Mouse (Mus musculus) ovary, adult 18-20 months (tissue): Measurements from ENCODE around the gene Rdh9.
"Not testable (repeated sequence)": the region's sequence is repeated elsewhere in the genome, so short reads cannot be mapped to it uniquely, and the experiment has no call there.

Experiments used
- DNase-seq: peaks from one replicate; pipeline ENCODE4 v3.0.0; 2022; ENCODE audit warnings: low spot score, mixed read lengths

The Rdh9 gene

DNA sequence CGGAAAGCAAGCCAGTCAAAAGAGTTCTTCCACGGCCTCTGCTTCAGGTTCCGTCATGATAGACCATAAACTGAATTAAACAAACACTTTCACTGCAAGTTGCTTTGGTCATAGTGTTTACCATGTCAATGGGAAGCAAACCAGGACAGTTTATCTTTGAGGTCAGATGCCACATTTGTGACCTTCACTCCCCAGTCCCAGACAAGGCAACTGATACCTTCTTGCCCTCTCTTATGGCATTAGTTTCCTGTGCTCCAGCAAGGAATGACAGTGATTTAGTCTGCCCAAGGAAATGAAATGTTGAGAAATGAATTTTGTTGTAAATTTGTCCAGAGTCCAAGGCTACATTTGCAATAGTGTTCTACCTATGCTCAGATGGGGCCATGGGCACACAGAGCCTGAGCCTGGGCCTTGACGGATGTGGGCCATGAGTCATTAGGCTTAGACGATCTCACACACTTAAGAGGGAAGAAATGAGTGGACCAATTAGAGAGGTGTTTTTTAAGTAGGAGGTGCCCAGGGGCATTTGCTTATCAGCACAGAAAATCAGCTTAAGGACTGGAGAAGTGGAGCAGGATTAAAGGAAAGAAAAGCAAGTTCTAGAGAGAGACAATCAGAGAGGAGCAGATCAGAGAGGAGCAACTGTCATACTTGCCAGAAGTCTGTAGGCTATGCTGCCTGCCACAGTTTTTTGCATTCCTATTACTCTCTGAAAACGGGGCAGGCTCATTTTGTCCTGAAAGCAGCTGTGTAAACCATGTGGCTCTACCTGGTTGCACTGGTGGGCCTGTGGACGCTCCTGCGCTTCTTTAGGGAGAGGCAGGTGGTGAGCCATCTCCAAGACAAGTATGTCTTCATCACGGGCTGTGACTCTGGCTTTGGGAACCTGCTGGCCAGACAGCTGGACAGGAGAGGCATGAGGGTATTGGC lies 16.7 kb upstream of the Rdh9 start, which contains the start of the genes Rdh1 and Rdh16f1:
Gene Rdh1 (plus strand): TSS at position 541 of the 930 bp plus-strand sequence.
Gene Rdh16f1 (plus strand): TSS at position 607 of the 930 bp plus-strand sequence.
- no peak for DNase-seq

DNA sequence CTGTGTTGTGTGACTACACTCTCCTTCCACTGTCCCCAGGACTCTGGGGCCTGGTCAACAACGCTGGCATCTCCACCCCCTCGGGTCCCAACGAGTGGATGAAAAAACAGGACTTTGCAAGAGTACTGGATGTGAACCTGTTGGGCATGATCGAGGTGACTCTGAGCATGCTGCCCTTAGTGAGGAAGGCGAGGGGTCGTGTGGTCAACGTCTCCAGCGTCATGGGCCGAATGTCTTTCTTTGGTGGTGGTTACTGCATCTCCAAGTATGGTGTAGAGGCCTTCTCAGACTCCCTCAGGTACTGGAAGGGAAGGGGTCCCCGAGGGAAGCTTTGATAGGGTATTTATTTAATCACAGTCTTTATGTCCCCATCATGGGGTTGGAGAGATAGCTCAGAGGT lies 13.3 kb upstream of the Rdh9 start:
- DNase-seq = not testable (repeated sequence)

DNA sequence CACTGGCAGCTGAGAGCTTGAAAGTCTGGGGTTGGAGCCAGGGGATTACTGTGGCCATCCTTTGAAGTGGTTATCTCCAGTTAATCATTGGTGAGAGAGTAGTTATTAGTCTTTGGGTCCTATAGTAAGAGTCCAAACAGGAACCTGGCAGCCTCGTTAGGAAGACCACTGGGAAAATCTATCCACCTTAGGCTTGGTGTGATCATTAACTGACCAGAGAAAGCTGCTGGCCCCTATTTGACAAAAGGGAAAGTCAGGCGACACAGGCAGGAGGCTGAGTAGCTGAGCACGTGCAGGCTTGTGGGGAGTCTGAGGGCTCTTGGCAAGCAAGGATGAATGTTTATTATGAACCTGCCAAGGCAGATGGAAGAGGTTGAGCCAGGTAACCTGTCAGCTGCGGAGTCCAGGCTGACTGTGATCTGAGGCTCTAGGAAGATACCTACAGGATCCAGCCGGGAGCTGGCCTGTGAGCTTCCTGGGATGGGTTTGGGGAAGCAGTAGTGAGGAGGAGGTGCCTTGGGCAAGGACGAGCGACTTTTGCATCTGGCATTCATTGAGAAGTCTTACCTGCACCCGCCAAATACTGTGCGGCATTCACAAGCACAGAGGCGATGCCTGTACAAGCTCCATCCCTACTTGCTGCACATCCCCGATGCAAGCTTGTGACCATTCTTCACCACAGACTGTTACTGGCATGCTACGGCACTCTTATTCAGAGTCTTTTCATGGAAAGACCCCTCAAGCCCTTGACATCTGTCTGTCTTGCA lies 12.1 kb upstream of the Rdh9 start:
- DNase-seq = no peak

DNA sequence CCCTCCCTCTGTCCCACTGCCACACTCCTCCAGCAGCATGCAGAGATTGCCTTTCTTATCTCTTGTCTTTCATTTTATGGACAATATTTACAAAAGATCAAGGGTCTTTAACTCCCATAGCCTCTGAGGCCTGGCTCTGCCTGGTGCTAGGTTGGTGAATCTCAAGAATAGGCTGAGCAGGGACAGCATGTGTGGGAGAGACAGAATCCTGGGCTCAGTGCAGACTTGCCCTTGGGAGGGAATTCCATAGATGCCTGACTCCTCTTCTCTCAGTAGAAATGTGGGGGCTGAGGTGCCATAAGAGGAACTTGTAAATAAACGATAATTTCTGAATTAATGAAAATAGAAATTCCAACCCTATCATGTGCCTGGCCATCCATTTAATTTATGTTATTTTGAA lies 9.6 kb upstream of the Rdh9 start:
- DNase-seq = no peak

DNA sequence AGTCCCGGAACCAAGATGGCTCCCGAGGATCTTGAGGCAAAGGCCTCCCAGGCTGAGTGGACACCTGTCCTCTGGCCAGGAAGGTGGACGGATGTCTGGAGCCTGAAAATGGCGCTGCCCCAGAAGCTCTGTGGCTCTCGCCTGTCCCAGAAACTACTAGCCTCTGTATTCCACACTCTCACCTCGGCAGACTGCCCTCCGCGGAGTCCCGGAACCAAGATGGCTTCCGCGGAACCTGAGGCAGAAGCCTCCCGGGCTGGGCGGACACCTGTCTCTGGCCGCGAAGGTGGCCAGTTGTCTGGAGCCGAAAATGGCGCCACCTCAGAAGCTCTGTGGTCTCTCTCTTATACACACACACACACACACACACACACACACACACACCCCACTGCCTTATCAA lies 6.1 kb downstream of the Rdh9 start:
- DNase-seq = not testable (repeated sequence)

DNA sequence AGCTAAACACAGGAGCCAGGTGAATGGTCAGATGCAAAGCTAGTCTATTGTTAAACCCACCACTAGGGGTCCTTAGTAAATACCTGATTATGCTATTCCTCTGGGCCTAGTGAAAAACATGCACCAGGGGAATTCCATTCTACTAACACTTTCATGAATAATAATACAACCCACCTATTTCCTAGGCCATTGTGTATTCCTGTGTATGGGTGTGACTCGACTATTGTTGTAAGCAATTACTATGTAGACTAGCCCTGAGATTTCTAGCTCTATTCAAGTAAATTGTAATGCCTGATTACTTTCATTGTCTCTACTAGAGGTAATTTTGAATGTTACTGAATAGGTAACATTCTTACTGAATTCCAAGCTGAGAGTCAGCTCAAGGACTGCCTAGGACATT lies 9.2 kb downstream of the Rdh9 start:
- DNase-seq = not testable (repeated sequence)

DNA sequence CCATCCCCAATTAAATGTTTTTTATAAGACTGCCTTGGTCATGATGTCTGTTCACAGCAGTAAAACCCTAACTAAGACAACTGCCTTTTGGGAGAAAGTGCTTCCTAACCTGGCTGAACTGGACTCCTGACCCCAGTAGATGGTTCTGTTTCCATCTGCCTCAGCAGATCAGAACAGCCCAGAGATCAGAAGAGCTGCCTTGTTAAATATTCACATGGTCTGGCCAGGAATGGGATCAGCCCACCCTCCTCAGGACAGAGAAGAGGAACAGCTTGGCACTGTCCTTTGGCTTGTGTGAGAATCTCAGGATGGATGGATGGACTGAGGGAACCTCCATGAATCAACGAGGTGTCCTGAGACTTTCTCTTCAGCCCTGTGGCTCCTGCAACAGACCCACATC lies 23.1 kb downstream of the Rdh9 start:
- no peak for DNase-seq

DNA sequence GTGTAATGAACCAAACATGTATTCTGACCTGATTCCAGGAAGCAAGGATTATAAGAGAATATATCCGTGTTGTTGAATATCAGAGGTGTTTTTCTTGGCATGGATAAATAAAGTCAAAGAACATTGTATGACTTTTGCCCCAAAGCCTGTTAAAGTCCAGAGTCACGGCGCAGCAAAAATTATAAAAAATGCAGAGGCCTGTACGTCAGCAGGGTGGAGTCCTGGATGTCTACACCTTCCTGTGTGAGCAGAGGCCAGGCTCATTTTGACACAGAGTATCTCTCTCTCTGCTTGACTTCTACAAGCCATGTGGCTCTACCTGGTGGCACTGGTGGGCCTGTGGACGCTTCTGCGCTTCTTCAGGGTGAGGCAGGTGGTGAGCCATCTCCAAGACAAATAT lies 24.7 kb downstream of the Rdh9 start, which contains the start of gene Rdh16:
Gene Rdh16 (plus strand): TSS at position 262 of the 400 bp plus-strand sequence.
- no peak for DNase-seq

DNA sequence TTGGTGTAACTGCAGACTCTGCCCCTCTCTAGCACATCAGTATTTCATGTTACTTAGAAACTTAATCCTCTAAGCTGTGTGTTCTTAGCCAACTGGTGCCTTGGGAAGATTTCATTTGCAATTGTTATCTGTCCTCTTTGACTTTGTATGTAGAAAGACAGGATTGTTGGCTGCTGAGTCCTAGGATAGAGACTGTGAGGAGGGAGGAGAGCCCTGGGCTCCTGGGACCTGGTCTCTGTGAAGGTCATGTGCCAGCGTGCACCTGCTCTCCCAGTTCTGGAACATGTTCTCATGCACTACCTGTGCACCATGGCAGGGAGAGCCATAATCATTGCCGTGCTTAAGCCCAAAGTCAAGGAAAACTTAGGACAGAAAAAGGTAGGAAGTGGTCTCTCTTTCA lies 25.4 kb downstream of the Rdh9 start:
- DNase-seq = no peak

DNA sequence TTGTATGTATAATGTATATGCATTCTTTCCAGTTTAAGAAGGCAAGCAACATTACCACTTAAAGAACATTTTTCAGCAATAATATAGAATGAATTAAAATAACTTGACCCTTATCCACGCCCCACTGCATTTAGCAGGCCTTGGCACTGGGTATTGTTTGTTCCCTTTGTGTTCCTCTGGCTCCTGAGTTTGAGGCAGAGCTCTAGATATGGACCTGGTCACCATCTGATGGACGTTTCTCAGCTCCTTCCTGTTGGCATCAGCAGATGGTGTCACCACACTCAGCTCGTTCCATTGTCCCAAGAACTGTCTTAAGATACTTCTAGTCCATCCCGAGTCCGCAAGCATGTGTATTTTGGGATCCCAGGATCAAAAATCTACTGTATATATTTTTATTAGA lies 26.1 kb downstream of the Rdh9 start:
- DNase-seq = no peak

DNA sequence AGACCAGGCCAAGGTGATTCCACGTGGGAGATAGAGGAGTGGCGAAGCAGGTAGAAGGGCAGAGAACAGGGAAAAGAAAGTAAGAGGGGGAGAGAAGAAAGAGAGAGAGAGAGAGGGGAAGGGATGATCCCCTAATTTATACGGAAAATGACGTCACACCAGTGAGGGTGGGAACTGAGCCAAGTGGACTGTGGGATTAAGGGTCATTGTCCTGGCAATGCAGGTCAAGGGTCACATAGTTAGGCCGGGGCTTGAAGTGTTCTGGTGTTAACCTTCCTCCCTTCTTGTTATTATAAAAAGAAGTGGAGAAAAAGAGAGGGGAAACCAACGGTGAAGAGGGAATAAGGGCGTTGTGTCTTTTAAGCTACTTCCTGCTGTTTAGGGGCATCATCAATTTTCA lies 28.2 kb downstream of the Rdh9 start:
- DNase-seq = no peak

DNA sequence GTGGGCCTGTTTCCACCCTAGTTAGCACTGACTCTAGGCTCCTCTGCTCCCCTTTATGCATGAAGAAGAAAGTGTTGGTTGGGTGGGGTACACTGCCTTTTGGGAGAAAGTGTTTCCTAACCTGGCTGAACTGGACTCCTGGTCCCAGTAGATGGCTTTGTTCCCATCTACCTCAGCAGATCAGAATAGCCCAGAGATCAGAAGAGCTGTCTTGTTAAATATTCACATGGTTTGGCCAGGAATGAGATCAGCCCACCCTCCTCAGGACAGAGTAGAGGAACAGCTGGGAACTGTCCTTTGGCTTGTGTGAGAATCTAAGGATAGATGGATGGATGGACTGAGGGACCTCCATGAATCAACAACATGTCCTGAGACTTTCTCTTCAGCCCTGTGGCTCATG lies 39.7 kb downstream of the Rdh9 start:
- DNase-seq = no peak

DNA sequence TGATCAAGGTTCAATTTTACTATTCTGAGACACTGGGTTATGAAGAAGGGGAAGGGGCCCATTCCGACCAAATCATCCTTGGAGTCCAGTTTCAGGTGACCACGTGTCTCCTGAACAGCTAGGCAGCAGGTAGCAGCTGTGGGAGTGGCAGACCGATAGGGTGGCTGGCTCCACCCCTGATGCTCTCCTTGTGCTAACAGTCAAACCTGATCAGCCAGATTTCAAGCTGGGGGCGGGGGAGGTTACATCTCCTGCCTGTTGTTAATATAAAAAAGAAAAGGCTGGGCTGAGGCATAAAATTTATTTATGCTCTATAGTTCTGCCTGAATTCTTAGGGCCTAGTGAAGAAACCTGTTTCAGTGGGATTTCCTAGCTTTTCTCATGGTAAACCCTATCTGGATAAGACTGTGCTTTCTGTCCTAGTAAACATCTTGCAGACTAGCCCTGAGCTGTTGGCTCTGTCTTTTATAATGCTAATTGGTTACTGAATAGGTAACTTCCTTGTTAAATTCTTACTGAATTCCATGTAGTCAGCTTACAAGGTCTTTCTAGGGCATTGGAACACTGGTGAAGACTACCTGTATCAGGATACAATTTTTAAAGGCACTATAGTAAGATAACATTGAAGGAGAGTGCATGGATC lies 41.2 kb downstream of the Rdh9 start:
- not testable (repeated sequence) for DNase-seq

DNA sequence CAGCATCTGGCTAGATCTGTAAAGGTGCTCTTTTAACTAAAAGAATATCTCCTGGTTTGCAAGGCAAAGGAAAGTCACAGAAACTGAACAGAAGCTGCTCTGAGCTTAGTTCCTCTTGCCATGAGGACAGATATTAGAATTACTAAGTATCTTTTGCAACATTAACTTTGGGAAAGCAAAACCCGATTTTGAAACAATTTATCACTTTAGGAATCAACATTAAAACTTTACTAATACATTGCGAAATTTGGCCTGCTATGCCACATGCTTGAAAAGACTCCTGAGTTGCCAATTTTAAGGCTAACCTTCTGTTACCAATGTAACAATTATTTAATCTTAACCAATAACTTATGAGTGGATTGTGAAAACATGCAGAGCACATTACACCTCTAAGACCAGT lies 45.6 kb downstream of the Rdh9 start:
- DNase-seq = not testable (repeated sequence)

DNA sequence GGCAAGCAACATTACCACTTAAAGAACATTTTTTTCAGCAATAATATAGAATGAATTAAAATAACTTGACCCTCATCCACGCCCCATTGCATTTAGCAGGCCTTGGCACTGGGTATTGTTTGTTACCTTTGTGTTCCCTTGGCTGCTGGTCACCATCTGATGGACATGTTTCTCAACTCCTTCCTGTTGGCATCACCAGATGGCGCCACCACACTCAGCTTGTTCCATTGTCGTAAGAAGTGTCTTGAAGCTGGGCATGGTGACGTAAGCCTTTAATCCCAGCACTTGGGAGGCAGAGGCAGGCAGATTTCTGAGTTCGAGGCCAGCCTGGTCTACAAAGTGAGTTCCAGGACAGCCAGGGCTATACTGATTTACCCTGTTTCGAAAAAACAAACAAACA lies 49.2 kb downstream of the Rdh9 start:
- no peak for DNase-seq

DNA sequence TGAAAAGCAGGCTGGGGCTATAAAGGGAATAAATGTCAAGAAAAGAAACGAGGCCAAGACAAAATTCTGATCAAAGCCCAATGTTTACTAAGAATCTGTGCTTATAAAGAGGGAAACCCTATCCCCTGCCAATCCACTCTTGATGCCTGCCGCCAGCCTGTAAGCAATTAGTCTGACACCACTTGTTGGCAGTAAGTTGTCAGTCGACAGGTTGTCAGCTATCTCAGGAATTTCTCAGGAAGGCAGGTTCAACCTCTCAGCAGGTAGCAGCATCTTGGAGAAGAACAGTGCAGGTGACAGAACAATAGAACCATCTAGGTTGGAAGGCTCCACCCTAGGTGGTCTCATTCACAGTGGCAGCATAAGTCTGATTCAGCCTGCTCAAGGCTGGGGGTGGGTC lies 52.9 kb downstream of the Rdh9 start:
- no peak for DNase-seq

DNA sequence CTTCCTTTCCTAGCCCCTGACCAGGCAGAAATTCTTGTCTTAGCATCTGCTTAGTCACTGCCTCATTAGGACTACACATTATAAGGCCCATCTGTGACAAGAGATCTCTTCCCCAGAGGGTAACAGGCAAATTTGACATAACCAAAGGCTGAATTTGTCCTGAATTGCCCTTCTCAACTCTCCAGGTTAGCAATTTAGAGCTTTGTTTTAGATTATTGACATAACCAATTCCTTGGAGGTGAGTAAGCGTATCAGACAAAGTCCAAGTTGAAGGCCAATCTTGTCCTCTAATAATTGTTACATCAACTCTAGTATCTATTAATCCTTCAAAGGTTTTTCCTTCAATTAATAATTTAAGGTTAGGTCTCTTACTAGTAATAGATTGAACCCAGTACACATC lies 58.0 kb downstream of the Rdh9 start:
- not testable (repeated sequence) for DNase-seq

DNA sequence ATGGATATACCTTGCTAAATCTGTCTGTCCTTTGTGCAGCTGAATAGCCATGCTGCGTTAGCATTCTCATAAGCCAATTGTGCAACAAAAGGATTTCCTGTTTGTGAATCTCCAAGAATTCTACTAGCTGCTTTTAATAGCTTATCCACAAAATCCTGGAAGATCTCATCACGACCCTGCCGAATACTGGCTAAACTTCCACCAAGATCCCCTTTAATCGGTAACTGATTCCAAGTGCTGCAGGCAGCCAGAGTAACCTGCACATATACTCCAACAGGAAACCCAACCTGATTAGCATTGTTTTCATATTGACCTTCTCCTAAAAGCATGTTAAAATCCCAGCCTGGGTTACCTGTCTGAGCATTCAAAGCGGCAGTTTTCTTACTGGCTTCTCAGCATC lies 59.1 kb downstream of the Rdh9 start:
- DNase-seq = no peak

DNA sequence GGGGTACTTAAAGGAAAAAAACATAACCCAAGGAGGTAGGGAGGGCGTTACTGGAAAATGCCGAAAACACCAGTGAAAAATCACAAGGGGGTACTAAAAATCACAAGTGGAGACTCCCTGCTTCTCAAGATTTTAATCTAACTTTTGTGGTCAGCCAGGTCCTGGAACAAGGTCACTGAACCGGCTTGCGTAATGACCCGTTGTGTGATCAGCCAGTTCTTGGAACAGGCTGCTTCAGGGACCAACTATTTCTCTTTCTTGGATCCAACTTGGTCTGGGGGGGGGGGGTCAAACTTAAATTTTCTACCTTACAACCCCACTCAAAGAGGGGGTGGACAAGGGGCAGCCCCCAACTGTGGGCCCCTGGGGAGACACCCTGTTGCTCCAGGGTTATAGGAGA lies 61.6 kb downstream of the Rdh9 start:
- not testable (repeated sequence) for DNase-seq

DNA sequence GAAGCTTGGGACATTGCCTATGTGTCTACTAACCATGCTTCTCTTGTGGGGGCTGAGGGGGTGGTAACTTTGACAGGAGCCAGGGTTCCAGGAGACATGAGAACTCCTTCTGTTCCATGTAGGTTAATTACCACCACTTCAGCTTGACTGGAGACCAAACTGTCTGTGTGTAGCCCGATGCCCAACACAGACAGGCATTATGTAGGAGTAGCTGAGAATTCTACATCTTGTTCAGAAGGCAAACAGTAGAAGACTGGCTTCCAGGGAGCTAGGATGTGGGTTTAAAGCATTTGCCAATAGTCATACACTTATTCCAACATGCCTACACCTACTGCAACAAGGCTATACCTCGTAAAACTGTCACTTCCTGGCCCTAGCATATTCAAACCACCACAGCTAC lies 62.4 kb downstream of the Rdh9 start:
- no peak for DNase-seq

DNA sequence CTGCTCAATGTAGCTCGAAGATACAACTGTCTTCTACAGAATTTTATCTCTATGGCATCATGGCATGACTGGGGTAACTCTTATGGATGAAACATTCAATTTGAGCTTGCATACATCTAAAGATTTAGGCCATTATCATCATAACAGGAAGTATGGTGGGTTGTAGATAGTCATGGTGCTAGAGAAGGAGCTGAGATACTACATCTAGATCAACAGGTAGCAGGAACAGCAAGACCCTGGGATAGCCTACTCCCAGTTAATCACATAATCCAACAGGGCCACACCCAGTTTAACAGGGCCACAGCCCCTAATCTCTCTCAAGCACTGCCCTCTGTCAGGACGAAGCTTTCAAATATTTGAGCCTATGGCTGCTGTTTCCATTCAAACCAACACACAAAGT lies 64.6 kb downstream of the Rdh9 start:
- DNase-seq = no peak
